Mouse (Mus musculus) limb, embryonic 14.5 days (tissue): ENCODE data around the gene Ppp5c. TPM values are rescaled to one million over a fixed set of nuclear protein-coding genes. Genes with fewer than 3 reads are reported as not detected.

Experiments used
- ATAC-seq: fragments of 200-750 bp; cut with Nextera tagmentation; 2 replicates; pipeline ENCODE4 v1.8.0; 2017; ENCODE audit warnings: low read depth, moderate number of reproducible peaks, moderate TSS enrichment; ENCODE audit not compliant: low FRiP score
- DNase-seq: peaks from one replicate; pipeline ENCODE4 v3.0.0-alpha.2; 2015; ENCODE audit warnings: low spot score
- H3K27ac ChIP-seq: fragments of 300-500 bp; sonication (generic); replicated peaks from 2 replicates; pipeline ENCODE4 v1.5.1; 2014; ENCODE audit warnings: low read depth, mild to moderate bottlenecking, low read length, moderate library complexity, mixed read lengths
- H3K27me3 ChIP-seq: fragments of 300-500 bp; sonication (generic); 2 replicates; pipeline ENCODE4 v1.6.1; 2014; ENCODE audit warnings: low read length, mixed read lengths; ENCODE audit not compliant: control insufficient read depth, insufficient read depth
- H3K36me3 ChIP-seq: fragments of 300-500 bp; sonication (generic); 2 replicates; pipeline ENCODE4 v1.6.1; 2014; ENCODE audit warnings: mild to moderate bottlenecking, low read length, moderate library complexity, mixed read lengths; ENCODE audit not compliant: control insufficient read depth, insufficient read depth
- H3K4me1 ChIP-seq: fragments of 300-500 bp; sonication (generic); 2 replicates; pipeline ENCODE4 v1.6.1; 2014; ENCODE audit warnings: antibody characterized with exemption, low read length, mixed read lengths; ENCODE audit not compliant: control insufficient read depth, insufficient read depth
- H3K4me2 ChIP-seq: fragments of 300-500 bp; sonication (generic); replicated peaks from 2 replicates; pipeline ENCODE4 v1.6.1; 2014; ENCODE audit warnings: low read depth, mild to moderate bottlenecking, low read length, moderate library complexity; ENCODE audit not compliant: severe bottlenecking
- H3K4me3 ChIP-seq: fragments of 300-500 bp; sonication (generic); replicated peaks from 2 replicates; pipeline ENCODE4 v1.5.1; 2014; ENCODE audit warnings: low read length
- H3K9ac ChIP-seq: fragments of 300-500 bp; sonication (generic); 2 replicates; pipeline ENCODE4 v1.6.1; 2014; ENCODE audit warnings: mild to moderate bottlenecking, low read depth, low read length, moderate library complexity; ENCODE audit not compliant: severe bottlenecking
- H3K9me3 ChIP-seq: fragments of 300-500 bp; sonication (generic); 2 replicates; pipeline ENCODE4 v1.6.1; 2016; ENCODE audit warnings: low read length; ENCODE audit not compliant: control insufficient read depth
- POLR2A ChIP-seq: fragments of 200-500 bp; IDR thresholded peaks from 2 replicates; pipeline ENCODE4 v1.8.0; 2012; ENCODE audit warnings: inconsistent platforms, mild to moderate bottlenecking, moderate library complexity, borderline replicate concordance; ENCODE audit not compliant: insufficient read depth, insufficient read length; ENCODE audit errors: extremely low read depth
- WGBS: fragments of 180-500 bp; shearing (Covaris S2); extraction: QIAGEN DNeasy Blood & Tissue Kit; methylation state at CpG from one replicate; pipeline ENCODE4 v1.1.7; 2014; 5-methylcytosine and 5-hydroxymethylcytosine counted together
- polyA plus RNA-seq, 2 experiments: library from polyadenylated mRNA; depleted of rRNA in 1 of 2; stranded (reverse) in 1 of 2; unstranded in 1 of 2; fragments of >200 nt; fragmentation: Nextera tagmentation in 1 of 2; extraction: Ambion mirVana in 1 of 2; gene quantifications; 2 replicates each; pipeline versions ENCODE4 v1.2.1 to v1.2.3; 2012 to 2014

Gene Ppp5c
- polyA plus RNA-seq, 2 experiments: 100 to 193 TPM

- no peak for TF ChIP-seq POLR2A
- peak overlapping the region; percentile 89 for H3K27ac ChIP-seq
- H3K9me3 ChIP-seq: no peaks in the 10 kb centered on the region
- DNase-seq (no peak), ATAC-seq (no peak)
- H3K4me1 ChIP-seq: peaks cover 61% of the 10 kb centered on the region
- peak overlapping the region; percentile 66 for H3K9ac ChIP-seq
- no peaks in the 10 kb centered on the region for H3K27me3 ChIP-seq
- WGBS: 79% methylated on average over 21 of the region's 22 CpGs
- peak overlapping the region; percentile 63 for H3K4me3 ChIP-seq
- no peaks in the 10 kb centered on the region for H3K36me3 ChIP-seq
- H3K4me2 ChIP-seq: peak overlapping the region; percentile 77
These were observed 33.3 kb upstream of the Ppp5c start for GRCm38 (mm10) chr7:17060782-17061605.

GRCm38 (mm10) chr7:17060031-17060781 lies 32.5 kb upstream of the Ppp5c start:
- Histone ChIP-seq H3K4me2 (peak overlapping the region; percentile 77), H3K9me3 (no peaks in the 10 kb centered on the region), H3K27ac (peak overlapping the region; percentile 89), H3K27me3 (no peaks in the 10 kb centered on the region), H3K9ac (peak overlapping the region; percentile 17; the same call in 1 of the 2 replicates), H3K4me1 (peaks cover 66% of the 10 kb centered on the region), H3K4me3 (peak overlapping the region; percentile 63), H3K36me3 (peaks cover under 1% of the 10 kb centered on the region; the same call in 1 of the 2 replicates)
- ATAC-seq (0 out of 2 replicates have a peak, but pooled peaks have one; percentile 25), DNase-seq (peak; percentile 90)
- WGBS: 28% methylated on average over 9 of the region's 9 CpGs
- no peak for TF ChIP-seq POLR2A

DNA sequence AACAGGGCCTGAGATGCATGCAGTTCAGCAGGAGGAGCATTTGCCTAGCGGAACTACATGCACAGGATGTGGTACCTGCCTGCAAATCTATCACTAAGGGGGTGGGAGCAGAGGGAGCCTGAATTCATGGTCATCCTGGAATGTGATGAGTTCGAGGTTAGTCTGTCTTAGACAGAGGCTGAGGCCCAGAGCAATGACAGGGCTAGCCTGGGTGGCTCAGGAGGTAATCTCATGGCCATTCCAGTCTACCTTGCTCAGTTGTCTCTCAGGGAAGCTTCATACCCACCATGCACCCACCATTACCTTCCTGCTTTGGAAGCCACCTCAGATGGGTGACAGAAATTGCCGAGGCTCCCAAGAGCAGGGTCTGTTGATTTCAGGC lies 31.7 kb upstream of the Ppp5c start:
- TF ChIP-seq POLR2A: no peak
- no peak for ATAC-seq
- DNase-seq: no peak
- Histone ChIP-seq H3K4me2 (peak overlapping the region; percentile 77), H3K4me1 (peaks cover 66% of the 10 kb centered on the region), H3K9me3 (no peaks in the 10 kb centered on the region), H3K4me3 (peak overlapping the region; percentile 63), H3K27ac (peak overlapping the region; percentile 89), H3K27me3 (no peaks in the 10 kb centered on the region), H3K9ac (no peak overlapping the region), H3K36me3 (peaks cover 8% of the 10 kb centered on the region)
- WGBS: 67% methylated on average over 3 of the region's 3 CpGs

DNA sequence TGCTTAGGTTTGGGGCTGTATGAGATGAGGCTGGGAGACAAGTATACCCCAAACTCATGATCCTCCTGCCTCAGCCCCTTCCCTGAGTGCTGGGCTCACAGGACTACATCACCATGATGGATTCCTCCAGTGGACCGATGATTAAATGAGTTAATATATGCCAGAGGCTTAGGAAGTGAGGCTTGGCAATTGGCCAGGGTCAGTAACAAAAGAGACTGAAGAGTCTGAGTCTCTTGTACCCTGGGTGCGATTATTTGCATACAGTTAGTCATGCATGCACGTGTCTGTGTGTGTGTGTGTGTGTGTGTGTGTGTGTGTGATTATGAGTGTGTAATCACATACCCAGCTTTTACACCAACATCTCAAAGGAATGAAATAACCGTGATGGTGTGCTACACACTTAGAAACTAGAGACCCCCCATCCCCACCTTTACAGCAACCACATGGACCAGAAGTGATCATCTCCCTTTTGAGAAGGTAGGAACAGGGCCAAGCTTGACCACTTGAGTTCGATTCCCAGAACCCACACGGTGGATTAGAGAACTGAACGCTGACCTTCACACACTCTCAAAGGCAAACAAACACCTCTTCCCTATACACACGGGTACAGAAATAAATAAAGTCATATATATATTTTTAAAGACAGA lies 31.2 kb upstream of the Ppp5c start:
- 43% methylated on average over 8 of the region's 8 CpGs for WGBS
- Histone ChIP-seq H3K4me3 (peak overlapping the region; percentile 24), H3K27me3 (no peaks in the 10 kb centered on the region), H3K4me2 (peak overlapping the region; percentile 77), H3K27ac (peak overlapping the region; percentile 89), H3K4me1 (peaks cover 66% of the 10 kb centered on the region), H3K9ac (0 out of 2 replicates have a peak overlapping the region, but pooled peaks have one; percentile 29), H3K36me3 (peaks cover 11% of the 10 kb centered on the region), H3K9me3 (no peaks in the 10 kb centered on the region)
- no peak for TF ChIP-seq POLR2A
- DNase-seq: peak; percentile 41
- no peak for ATAC-seq
